Mouse (Mus musculus): ENCODE results near the gene E430018J23Rik.
A peak's percentile ranks its signal among the peaks of the same experiment; 100 is the strongest.

DNA sequence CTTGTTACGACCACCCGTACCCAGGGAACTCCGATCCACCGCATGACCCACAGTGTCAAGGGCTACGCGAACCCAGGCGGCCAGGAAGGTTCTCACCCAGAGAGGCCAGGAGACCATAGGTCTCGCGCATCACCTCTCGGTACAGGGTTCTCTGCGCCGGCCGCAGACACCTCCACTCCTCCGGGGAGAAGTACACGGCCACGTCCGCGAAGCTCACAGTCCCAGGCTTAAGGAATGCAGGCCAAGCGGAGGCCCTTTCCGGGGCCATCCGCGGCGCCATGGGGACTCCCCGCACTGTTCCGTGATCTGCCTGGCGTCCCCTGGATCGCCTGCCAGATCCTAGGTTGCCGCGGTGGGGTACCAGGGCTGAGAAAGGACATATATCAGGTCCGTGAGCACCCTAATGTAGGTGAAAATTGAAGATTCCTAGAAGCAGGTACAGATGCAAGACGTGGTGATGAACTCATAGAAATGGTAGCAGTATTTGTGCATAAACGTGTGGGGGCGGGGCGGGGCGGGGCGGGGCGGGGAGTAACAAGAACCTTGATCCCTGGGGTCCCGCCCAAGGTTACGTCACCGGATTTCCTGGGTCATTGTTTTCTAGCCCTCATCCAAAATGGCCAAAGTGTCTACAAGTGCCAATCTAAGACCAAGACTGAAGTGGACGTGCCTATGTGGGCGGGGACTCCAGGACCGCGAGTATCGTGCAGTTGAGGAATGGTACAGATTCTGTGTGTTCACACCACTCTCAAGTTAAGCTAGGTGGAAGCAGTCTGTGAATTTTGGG is at the start of gene E430018J23Rik:
- no peak for TF ChIP-seq CTCF (IDR thresholded peaks at IDR 0.05)
- TF ChIP-seq POLR2A (IDR thresholded peaks at IDR 0.05; ENCODE audit: insufficient read depth, low read depth, low read length), result peak; percentile 86
- TF ChIP-seq EP300 (IDR thresholded peaks at IDR 0.05; ENCODE audit: insufficient read depth, low read depth, low read length), result peak; percentile 76; the same call in 1 of the 2 replicates
